Mouse (Mus musculus) liver, postnatal 0 days (tissue): Measurements from ENCODE around the gene Ccdc62.

ENCODE experiments used
- CTCF ChIP-seq: sonication (generic); IDR thresholded peaks from 2 replicates; pipeline ENCODE4 v1.5.1; 2016; ENCODE audit warnings: antibody characterized with exemption, low read depth
- EP300 ChIP-seq: IDR thresholded peaks from 2 replicates; pipeline ENCODE4 v1.6.1; 2016; ENCODE audit warnings: antibody characterized with exemption, low read depth, mild to moderate bottlenecking

GRCm38 (mm10) chr5:123995388-123995787 is 64.9 kb downstream of the Ccdc62 start:
- TF ChIP-seq EP300 (no peak), CTCF (no peak)
